Mouse (Mus musculus) midbrain, embryonic 14.5 days (tissue): Measurements from ENCODE around the gene Rin2. TPM values are rescaled to one million over a fixed set of nuclear protein-coding genes. Genes with fewer than 3 reads are reported as not detected.

ENCODE experiments used
- ATAC-seq: fragments of 200-750 bp; cut with Nextera tagmentation; 2 replicates; pipeline ENCODE4 v1.8.0; 2017; ENCODE audit warnings: moderate number of reproducible peaks, moderate library complexity; ENCODE audit not compliant: low FRiP score, low TSS enrichment
- DNase-seq: peaks from one replicate; pipeline ENCODE4 v3.0.0-alpha.2; 2015
- H3K27ac ChIP-seq: fragments of 300-500 bp; sonication (generic); replicated peaks from 2 replicates; pipeline ENCODE4 v1.5.1; 2014; ENCODE audit warnings: mild to moderate bottlenecking, low read depth, low read length, moderate library complexity
- H3K27me3 ChIP-seq: fragments of 300-500 bp; sonication (generic); 2 replicates; pipeline ENCODE4 v1.6.1; 2014; ENCODE audit warnings: low read length, control low read depth, mixed read lengths; ENCODE audit not compliant: control insufficient read depth, insufficient read depth
- H3K36me3 ChIP-seq: fragments of 300-500 bp; sonication (generic); 2 replicates; pipeline ENCODE4 v1.6.1; 2014; ENCODE audit warnings: low read length, control low read depth; ENCODE audit not compliant: control insufficient read depth, insufficient read depth
- H3K4me1 ChIP-seq: fragments of 300-500 bp; sonication (generic); 2 replicates; pipeline ENCODE4 v1.6.1; 2014; ENCODE audit warnings: mild to moderate bottlenecking, antibody characterized with exemption, low read length, control low read depth; ENCODE audit not compliant: control insufficient read depth, insufficient read depth
- H3K4me2 ChIP-seq: fragments of 300-500 bp; sonication (generic); 2 replicates; pipeline ENCODE4 v1.6.1; 2014; ENCODE audit warnings: mild to moderate bottlenecking, low read length, moderate library complexity
- H3K4me3 ChIP-seq: fragments of 300-500 bp; sonication (generic); replicated peaks from 2 replicates; pipeline ENCODE4 v1.5.1; 2014; ENCODE audit warnings: low read depth, low read length
- H3K9ac ChIP-seq: fragments of 300-500 bp; sonication (generic); replicated peaks from 2 replicates; pipeline ENCODE4 v1.6.1; 2014; ENCODE audit warnings: mild to moderate bottlenecking, low read length, moderate library complexity
- H3K9me3 ChIP-seq: fragments of 300-500 bp; sonication (generic); 2 replicates; pipeline ENCODE4 v1.6.1; 2016; ENCODE audit warnings: low read length, control low read depth, mixed read lengths; ENCODE audit not compliant: control insufficient read depth
- WGBS: fragments of 180-500 bp; shearing (Covaris S2); extraction: QIAGEN DNeasy Blood & Tissue Kit; methylation state at CpG from one replicate; pipeline ENCODE4 v1.1.7; 2014; 5-methylcytosine and 5-hydroxymethylcytosine counted together
- polyA plus RNA-seq: library from polyadenylated mRNA; unstranded; fragments of >200 nt; fragmentation: Nextera tagmentation; extraction: Ambion mirVana; gene quantifications from 2 replicates; pipeline ENCODE4 v1.2.1, GENCODE M21; 2014

Gene Rin2
- polyA plus RNA-seq, 1 experiment from 2014 or later: 14.6 TPM

DNA sequence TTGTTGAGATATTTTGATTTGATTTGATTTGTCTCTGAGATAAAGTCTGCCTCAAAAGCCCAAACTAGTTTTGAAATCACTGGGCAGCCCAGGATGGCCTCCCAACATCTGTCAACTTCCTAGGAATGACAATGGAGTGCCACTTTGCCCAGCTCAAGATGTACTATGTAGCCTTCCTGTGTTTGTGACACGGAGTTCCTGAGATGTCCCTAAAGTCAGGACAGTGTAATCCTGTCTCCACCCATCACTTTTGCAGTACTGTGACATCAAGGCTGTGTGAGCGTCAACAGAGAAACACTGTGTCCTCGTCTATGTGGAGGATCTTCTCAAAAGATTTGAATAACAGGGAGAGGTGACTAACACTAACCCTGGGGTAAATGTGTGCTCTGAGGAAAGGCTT, 123.9 kb downstream of the Rin2 start:
- no peaks in the 10 kb centered on the region for H3K27me3 ChIP-seq
- DNase-seq: no peak
- no peak overlapping the region for H3K4me3 ChIP-seq
- H3K9ac ChIP-seq: no peak overlapping the region
- 71% methylated on average over 3 of the region's 3 CpGs for WGBS
- no peaks in the 10 kb centered on the region for H3K9me3 ChIP-seq
- H3K4me1 ChIP-seq: no peaks in the 10 kb centered on the region
- H3K4me2 ChIP-seq: no peak overlapping the region
- no peaks in the 10 kb centered on the region for H3K36me3 ChIP-seq
- no peak for ATAC-seq
- H3K27ac ChIP-seq: no peak overlapping the region

DNA sequence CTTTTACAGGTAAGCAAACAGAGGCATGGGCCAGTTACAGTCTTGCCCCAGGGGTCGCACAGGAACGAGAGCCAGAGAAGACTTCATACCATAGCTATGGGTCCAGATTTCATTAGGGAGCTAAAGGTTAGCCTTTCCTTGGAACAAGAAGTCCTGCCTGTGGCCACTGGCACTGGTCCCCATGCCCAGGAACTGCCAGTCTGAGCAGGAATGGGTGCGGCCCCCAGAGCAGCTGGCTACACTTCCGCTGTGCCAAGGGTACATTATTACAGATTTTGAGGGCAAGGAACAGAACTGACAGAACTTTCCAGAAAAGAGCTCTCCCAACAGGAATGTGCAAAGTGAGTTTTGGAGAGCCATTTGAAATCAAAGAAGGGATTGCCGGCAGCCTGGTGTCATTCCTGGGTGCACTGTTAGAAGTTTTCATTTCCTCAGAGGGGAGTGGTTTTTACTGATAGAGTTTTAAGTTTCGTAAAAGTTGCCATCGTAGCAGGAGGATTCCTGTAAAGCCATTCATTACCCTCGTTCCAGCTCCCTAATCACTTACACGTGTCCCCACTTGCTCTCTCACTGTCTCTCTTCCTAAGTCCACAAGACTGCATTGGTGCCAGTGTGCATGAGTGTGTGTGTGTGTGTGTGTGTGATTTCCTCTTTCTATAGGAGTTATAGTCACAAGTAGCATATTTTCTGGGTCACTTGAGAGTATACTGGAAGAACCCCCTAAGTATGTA, 126.5 kb downstream of the Rin2 start:
- DNase-seq (no peak), ATAC-seq (no peak)
- Histone ChIP-seq H3K36me3 (no peaks in the 10 kb centered on the region), H3K9ac (no peak overlapping the region), H3K9me3 (peaks cover 6% of the 10 kb centered on the region), H3K27ac (no peak overlapping the region), H3K4me2 (no peak overlapping the region), H3K4me3 (no peak overlapping the region), H3K27me3 (no peaks in the 10 kb centered on the region), H3K4me1 (no peaks in the 10 kb centered on the region)
- WGBS: 89% methylated on average over 9 of the region's 9 CpGs

DNA sequence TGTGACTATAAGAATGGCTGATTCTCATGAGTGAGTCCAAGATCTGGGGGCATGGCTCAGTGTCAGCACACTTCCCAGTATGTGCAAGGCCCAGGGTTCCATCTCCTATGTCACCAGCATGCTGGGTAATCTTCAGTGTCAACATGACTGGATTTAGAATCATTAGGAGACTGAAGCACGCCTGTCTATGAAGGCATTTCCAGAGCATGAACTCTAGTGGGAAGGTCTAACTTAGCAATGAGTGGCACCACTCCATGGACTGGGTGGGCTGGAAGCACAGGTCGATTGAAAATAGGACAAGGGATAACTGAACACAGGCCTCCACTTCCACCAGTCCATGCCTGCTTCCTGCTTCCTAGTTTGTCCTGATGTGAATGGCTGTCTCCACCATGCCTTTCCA, 127.6 kb downstream of the Rin2 start:
- Histone ChIP-seq H3K4me1 (no peaks in the 10 kb centered on the region), H3K9ac (no peak overlapping the region), H3K4me2 (no peak overlapping the region), H3K36me3 (no peaks in the 10 kb centered on the region), H3K9me3 (peaks cover 6% of the 10 kb centered on the region), H3K4me3 (no peak overlapping the region), H3K27ac (no peak overlapping the region), H3K27me3 (no peaks in the 10 kb centered on the region)
- ATAC-seq (no peak), DNase-seq (no peak)
- WGBS: 74% methylated on average over 2 of the region's 2 CpGs

DNA sequence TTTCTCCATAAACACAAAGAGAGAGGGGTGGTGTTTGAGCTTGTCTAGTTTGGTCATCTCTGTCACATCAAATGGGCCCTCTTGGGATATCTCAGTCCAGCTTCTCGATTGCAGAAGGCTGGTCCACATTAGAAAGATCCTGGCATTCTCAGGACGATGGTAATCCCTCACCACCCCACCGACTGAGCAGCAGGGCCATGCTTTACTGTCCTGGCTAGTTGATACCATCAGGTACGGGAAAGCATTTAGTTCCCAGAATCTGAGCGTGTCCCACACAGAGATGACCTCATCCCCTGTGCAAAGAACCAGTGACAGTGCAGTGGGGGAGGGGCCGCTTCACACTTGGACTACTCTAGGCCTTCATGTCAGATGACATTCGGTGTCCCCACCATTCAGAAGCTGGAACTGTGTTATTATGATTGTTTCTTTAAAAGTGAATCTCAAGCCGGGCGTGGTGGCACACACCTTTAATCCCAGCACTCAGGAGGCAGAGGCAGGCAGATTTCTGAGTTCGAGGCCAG, 128.9 kb downstream of the Rin2 start:
- no peak overlapping the region for H3K4me2 ChIP-seq
- 90% methylated on average over 10 of the region's 10 CpGs for WGBS
- no peaks in the 10 kb centered on the region for H3K36me3 ChIP-seq
- H3K27ac ChIP-seq: no peak overlapping the region
- no peaks in the 10 kb centered on the region for H3K4me1 ChIP-seq
- no peak for DNase-seq
- ATAC-seq: no peak
- peaks cover 6% of the 10 kb centered on the region for H3K9me3 ChIP-seq
- no peak overlapping the region for H3K4me3 ChIP-seq
- H3K9ac ChIP-seq: no peak overlapping the region
- no peaks in the 10 kb centered on the region for H3K27me3 ChIP-seq

DNA sequence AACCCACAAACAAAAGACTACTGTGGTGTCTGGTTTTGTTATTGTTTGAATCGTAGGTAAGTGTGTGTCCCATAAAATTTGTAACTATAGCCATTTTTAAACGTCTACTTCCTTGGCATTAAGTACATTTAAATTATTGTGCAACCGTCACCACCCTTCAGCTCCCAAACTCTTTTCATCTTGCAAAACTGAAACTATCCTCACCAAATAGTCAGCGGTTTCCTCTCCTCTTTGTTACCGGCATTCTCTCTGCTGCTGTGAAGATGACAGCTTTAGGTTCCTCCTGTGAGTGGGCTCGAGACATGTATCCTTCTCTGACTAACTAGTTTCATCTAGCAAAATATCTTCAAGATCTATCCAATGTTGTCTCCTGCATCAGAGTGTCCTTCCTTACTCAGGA, 129.5 kb downstream of the Rin2 start:
- 94% methylated on average over 6 of the region's 6 CpGs for WGBS
- H3K4me3 ChIP-seq: no peak overlapping the region
- DNase-seq: no peak

DNA sequence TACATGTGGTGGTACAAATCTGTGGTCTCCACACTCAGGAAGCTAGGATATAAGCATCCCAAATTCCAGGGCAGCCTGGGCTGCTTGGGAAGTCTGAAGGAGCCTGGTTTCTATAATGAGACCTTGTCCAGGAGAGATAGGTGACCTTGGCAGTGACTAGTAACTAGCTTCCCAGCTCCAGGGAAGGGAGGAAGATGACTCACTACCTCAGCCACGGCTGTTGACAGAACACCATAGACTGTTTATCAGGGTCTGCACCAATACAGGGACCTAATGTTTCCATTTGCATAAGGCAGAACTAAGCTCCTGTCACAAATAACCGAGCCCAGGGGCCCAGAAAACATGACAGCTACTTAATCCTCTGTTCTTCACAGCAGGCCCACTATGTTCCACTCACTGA, 132.3 kb downstream of the Rin2 start:
- Histone ChIP-seq H3K36me3 (no peaks in the 10 kb centered on the region), H3K4me2 (no peak overlapping the region), H3K9me3 (peaks cover 6% of the 10 kb centered on the region), H3K27ac (no peak overlapping the region), H3K9ac (no peak overlapping the region), H3K4me1 (no peaks in the 10 kb centered on the region), H3K4me3 (no peak overlapping the region), H3K27me3 (no peaks in the 10 kb centered on the region)
- ATAC-seq (no peak), DNase-seq (no peak)
- 58% methylated on average over 2 of the region's 2 CpGs for WGBS

More for the DNA sequence above, 129.5 kb downstream of the Rin2 start:
- Histone ChIP-seq H3K36me3 (no peaks in the 10 kb centered on the region), H3K9me3 (peaks cover 6% of the 10 kb centered on the region), H3K27me3 (no peaks in the 10 kb centered on the region), H3K4me2 (no peak overlapping the region), H3K9ac (no peak overlapping the region), H3K27ac (no peak overlapping the region), H3K4me1 (no peaks in the 10 kb centered on the region)
- no peak for ATAC-seq

DNA sequence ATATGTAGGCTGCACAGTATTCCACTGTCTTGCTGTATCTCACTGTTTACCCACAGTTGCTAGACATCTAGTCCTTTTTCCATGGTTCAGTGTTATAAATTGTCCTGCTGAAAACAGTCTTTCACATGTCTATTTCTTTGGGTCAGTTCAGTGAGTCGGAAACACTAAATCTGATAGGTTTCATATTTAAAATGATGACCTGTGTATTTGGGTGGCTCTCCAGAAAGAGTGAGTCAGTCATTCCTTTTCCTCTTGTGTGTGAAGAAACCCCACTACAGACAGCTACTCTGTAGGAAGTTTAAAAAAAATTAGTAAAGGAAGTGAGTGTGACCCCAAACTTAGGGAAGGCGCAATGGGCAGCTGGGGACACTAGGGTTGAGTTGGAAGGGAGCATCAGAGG, 133.2 kb downstream of the Rin2 start:
- Histone ChIP-seq H3K27me3 (no peaks in the 10 kb centered on the region), H3K4me2 (no peak overlapping the region), H3K9me3 (peaks cover 6% of the 10 kb centered on the region), H3K36me3 (no peaks in the 10 kb centered on the region), H3K9ac (no peak overlapping the region), H3K4me1 (no peaks in the 10 kb centered on the region), H3K4me3 (no peak overlapping the region), H3K27ac (no peak overlapping the region)
- DNase-seq (no peak), ATAC-seq (no peak)
- WGBS: 93% methylated on average over 2 of the region's 2 CpGs

DNA sequence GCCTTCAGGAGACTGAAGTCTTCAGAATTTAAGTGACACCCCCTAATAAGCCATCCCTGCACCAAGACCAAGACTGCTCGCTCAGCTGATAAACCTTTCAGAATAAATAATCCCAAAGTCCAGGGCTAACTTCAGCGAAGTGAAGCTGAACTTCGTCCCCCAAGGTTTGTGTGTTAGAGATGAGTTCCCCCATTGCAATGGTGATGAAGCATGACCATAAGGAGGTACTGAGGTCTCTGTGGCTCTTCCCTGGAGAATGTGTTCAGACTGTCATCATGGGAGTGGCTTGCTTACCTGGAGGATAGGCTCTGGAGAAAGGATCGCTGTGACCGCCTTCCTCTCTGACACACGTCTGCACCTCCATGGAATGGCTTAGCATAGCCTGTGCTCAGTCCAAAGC, 133.7 kb downstream of the Rin2 start:
- Histone ChIP-seq H3K4me2 (no peak overlapping the region), H3K27ac (no peak overlapping the region), H3K9ac (no peak overlapping the region), H3K4me3 (no peak overlapping the region), H3K9me3 (peaks cover 6% of the 10 kb centered on the region), H3K4me1 (no peaks in the 10 kb centered on the region), H3K27me3 (no peaks in the 10 kb centered on the region), H3K36me3 (no peaks in the 10 kb centered on the region)
- WGBS: 94% methylated on average over 6 of the region's 6 CpGs
- ATAC-seq: no peak
- no peak for DNase-seq

DNA sequence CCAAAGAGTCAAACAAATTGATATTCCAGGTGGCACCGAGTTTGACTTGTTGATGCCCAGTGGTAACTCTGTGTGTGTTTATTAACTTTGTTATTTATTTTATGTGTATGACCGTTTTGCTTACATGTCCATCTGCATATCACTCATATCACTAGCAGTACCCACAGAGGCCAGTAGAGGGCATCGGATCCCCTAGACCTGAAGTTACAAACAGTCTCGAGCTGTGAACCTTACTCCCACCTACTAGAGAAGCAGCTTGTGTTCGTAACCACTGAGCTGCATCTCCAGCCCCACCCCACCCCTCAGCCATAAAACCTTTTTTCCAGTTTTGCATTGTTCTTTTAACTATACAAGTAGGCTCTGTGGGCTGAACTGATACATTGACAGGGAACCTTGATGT, 135.7 kb downstream of the Rin2 start:
- Histone ChIP-seq H3K4me3 (no peak overlapping the region), H3K4me2 (no peak overlapping the region), H3K27ac (no peak overlapping the region), H3K27me3 (no peaks in the 10 kb centered on the region), H3K9me3 (peaks cover 6% of the 10 kb centered on the region), H3K36me3 (no peaks in the 10 kb centered on the region), H3K9ac (no peak overlapping the region), H3K4me1 (no peaks in the 10 kb centered on the region)
- no peak for ATAC-seq
- WGBS: 48% methylated on average over 5 of the region's 5 CpGs
- no peak for DNase-seq
